Mouse (Mus musculus) gastrocnemius, adult 2 months (tissue): ENCODE measurements at regions not wholly inside any gene's neighbourhood (a gene's known extent, or its start where the extent isn't known, plus 50 kb on each side); places are given as distances from the start of the nearest gene placed in this dataset.
"Not testable (repeated sequence)": the region's sequence is repeated elsewhere in the genome, so short reads cannot be mapped to it uniquely, and the experiment has no call there.

ENCODE experiments used
- DNase-seq: peaks from one replicate; pipeline ENCODE4 v3.0.0; 2022
- H3K27ac ChIP-seq: fragments of 200-600 bp; 2 replicates; pipeline ENCODE4 v1.8.1; 2022; ENCODE audit warnings: mild to moderate bottlenecking
- H3K4me3 ChIP-seq: fragments of 200-600 bp; 2 replicates; pipeline ENCODE4 v1.8.1; 2022; ENCODE audit warnings: mild to moderate bottlenecking, moderate library complexity
- CTCF ChIP-seq: fragments of 200-600 bp; IDR thresholded peaks from 2 replicates; pipeline ENCODE4 v1.8.1; 2022; ENCODE audit warnings: antibody characterized with exemption, mild to moderate bottlenecking, moderate library complexity
- intact Hi-C: fragments of 180-260 bp; cut with DNase I; formaldehyde crosslinking; loops from one replicate; pipeline ENCODE4 v1.15.1; 2025

DNA sequence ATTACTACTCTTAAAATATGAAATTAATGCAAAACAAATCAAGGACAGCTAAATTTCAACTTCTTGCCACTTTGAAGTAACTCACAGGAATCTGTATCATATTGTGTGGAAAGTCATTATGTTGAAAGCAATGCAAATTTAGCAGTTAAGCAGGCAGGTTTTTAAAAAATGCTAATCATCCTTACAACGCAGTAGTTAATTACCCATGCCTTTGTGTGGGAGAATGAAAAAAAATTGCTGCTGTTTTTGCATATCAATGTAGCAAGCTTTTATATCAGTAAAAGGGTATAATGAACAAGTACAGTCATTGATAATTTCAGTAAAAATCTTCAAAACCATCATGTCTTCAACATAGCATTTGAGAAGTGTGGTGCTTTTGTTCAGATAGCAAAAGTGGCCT, 313.2 kb upstream of the Tmprss15 start:
- no peak for TF ChIP-seq CTCF
- intact Hi-C loops = no loop called here

DNA sequence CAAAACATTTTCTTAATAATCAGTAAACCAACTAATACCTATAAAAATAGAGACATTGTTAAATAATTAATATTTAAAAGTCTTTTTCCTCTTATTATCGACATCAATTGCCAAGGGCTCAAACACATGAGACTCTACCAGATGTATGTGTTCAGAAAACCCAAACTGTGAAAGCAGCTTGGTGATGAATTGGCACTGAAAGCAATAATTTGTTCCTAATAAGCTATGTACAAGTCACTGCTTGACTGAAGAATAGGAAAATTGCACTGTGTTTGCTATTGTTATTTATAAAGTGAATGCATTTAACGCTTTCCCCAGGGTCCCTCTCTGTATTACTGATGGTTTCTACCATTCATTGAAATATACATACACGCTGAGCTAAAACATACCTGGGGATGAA, 309.2 kb upstream of the Tmprss15 start:
- no peak for DNase-seq
- TF ChIP-seq CTCF = no peak
- no peak overlapping the region for H3K27ac ChIP-seq
- no peak overlapping the region for H3K4me3 ChIP-seq
- intact Hi-C loops = no loop called here

More for the DNA sequence above, 313.2 kb upstream of the Tmprss15 start:
- H3K4me3 ChIP-seq = no peak overlapping the region
- no peak overlapping the region for H3K27ac ChIP-seq
- no peak for DNase-seq

DNA sequence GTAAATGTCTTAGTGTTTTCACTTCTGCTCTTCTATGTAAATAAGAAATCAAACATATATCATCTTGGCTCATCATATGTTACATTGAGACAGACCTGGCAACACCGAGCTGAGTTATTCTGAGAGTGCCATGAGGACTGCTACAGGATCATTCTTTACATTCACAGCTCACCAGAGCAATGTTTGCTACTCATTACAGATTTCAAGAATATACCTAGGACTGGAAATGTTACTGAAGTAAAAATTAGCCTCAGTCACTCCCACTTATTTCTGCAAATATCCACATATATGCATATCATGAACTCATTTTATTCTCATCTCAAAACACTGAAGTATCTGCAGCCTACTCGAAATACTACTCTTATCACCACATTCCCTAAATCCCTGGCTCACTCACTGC, 307.6 kb upstream of the Tmprss15 start:
- Histone ChIP-seq H3K4me3 (no peak overlapping the region), H3K27ac (no peak overlapping the region)
- no peak for DNase-seq
- no peak for TF ChIP-seq CTCF
- intact Hi-C loops = no loop called here

DNA sequence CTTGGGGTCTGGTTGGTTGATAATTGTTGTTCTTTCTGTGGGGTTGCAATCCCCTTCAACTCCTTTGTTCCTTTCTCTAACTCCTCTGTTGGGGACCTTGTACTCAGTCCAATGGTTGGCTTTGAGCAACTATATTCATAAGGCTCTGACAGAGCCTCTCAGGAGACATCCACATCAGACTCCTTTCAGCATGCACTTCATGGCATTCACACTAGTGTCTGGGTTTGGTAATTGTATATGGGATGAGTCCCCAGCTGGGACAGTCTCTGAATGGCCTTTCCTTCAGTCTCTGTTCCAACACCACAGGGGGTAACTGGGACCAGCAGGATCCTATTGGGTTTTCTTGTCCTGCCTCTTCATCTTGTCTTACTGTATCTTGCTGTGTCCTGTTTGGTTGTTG, 303.5 kb upstream of the Tmprss15 start:
- no peak for DNase-seq
- H3K27ac ChIP-seq = no peak overlapping the region
- no peak for TF ChIP-seq CTCF
- intact Hi-C loops = no loop called here
- no peak overlapping the region for H3K4me3 ChIP-seq

DNA sequence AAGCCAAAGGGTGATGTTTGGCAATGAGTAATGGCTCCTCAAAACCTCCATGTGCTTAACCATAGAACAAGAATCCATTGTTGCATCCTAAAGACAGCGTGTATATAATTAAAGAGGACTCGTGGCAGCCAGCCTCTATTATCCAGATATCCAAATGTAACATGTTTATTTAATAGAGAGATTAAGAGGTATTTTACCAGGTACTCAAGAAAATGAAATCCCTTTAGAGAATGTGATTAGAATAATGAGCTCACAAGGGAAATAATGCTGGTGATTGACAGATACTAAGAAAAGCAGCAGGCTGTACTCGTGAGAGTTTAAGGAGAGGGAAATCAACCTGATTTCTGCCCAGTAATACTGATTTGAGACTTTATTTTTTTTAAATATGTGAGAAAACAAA, 295.5 kb upstream of the Tmprss15 start:
- DNase-seq = no peak
- H3K27ac ChIP-seq = no peak overlapping the region
- intact Hi-C loops = no loop called here
- H3K4me3 ChIP-seq = no peak overlapping the region
- TF ChIP-seq CTCF = no peak

DNA sequence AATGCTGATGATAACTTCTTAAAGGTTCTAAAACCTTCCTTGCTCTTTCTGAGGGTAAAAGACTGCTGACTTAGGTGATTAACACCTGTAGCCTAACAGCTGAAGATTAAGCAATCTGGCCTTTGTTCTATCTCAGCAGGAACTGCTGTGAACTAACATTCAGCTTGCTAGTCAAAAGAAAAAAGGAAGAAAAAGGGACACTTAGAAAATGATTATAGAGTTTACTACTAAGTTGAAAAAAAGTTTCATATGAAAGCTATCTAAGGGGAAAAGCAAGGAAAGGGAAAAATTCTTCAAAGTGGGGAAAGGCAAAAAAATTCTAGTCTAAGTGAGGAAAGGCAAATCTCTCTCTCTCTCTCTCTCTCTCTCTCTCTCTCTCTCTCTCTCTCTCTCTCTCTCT, 259.2 kb upstream of the Tmprss15 start:
- no peak overlapping the region for H3K27ac ChIP-seq
- DNase-seq = no peak
- intact Hi-C loops = no loop called here
- no peak overlapping the region for H3K4me3 ChIP-seq
- TF ChIP-seq CTCF = no peak

DNA sequence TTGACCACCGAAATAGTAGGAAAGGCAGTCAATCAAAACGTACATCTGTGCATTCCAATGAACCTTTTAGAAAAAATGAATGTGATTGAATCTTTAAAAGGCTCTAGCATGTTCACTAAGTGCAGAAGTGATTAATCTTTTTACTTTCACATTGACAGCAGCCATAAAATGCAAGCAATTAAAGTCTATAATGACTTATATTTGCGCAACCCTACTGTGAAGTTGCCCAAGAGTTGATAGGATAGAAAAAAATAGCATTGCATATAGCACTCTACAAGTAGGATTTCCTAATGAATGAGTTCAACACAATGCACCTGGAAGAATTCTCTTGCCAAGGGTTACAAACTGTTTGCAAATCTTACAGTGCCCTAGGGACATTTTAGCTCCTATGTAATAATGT, 251.6 kb upstream of the Tmprss15 start:
- no peak for TF ChIP-seq CTCF
- no peak for DNase-seq
- Histone ChIP-seq H3K4me3 (no peak overlapping the region), H3K27ac (no peak overlapping the region)
- intact Hi-C loops = no loop called here

DNA sequence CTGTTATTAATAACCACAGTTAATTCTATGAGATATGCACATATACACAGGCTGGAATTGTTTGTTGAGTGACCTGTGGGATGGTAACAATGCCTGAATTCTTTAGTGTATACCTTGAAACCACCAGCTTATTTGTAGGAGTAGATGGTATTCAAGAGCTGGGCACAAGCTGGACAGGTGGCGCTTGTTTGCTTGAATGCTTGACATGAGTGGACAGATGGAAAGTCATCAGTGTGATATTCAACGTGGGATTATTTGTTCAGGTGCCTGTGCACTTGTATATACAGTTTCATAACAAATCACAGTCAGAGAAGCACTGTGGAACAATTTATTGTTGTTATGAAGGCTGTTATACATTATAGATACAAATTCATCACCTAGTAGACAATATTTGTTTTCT, 245.5 kb upstream of the Tmprss15 start:
- intact Hi-C loops = no loop called here
- no peak for TF ChIP-seq CTCF

DNA sequence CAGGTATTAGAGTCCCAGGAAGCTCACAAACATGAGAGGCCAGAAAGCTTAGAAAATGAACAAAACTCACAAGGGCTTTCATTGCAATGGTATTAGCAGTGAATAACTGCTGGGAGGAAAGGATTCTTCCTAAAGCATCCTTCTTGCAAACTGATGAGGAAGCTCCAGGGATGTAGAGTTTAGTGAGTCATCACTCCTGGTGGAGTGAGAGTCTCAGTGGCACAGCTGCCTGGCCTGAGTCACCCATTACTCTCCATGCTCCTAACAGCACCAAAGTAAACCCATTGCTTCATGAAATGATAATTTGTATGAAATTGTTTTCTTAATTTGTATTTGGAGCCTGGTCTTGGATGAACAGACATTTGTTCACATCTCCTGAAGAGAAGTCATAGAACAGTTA, 245.1 kb upstream of the Tmprss15 start:
- H3K4me3 ChIP-seq = no peak overlapping the region
- no peak for DNase-seq
- TF ChIP-seq CTCF = no peak
- no peak overlapping the region for H3K27ac ChIP-seq
- intact Hi-C loops = no loop called here

More for the DNA sequence above, 245.5 kb upstream of the Tmprss15 start:
- Histone ChIP-seq H3K4me3 (no peak overlapping the region), H3K27ac (no peak overlapping the region)
- no peak for DNase-seq

DNA sequence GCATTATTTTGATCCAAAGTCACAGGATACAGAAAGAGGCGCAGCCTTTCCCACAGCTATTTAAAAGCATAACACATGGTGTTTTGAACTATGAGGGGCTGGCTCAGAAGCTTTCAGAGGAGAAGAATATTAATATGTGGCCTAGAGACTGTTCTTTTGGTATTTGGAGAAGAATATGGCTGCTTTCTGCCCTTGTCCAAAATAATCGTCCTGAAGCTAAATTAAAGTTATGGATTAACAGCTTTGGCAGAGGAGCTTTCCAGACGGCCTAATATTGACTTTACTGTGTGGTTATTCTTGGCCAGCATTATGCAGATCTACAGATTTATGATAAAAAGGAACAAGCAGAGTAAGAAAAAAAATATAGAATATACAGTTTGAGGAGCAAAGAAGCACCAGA, 222.4 kb upstream of the Tmprss15 start:
- intact Hi-C loops = no loop called here
- no peak for DNase-seq
- H3K27ac ChIP-seq = no peak overlapping the region
- H3K4me3 ChIP-seq = no peak overlapping the region
- TF ChIP-seq CTCF = no peak

DNA sequence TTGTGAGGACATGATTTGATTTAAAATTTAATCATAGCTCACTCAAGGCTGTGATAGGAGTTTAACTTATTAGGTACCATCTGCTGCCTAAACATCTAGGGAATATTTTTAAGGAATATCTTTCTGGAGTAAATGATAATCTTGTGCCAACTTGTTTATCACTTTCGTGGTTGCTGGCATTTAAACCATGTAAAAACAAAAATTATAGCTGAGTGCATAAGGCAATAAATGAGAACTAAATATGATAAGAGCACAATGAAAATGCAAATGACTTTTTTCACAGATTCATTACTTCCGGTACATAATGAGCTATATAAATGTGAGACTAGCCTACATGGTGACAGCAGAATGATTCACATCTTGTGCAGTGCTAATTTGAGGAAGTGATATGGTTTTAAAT, 221.8 kb upstream of the Tmprss15 start:
- H3K27ac ChIP-seq = no peak overlapping the region
- no peak for TF ChIP-seq CTCF
- H3K4me3 ChIP-seq = no peak overlapping the region
- DNase-seq = no peak
- intact Hi-C loops = no loop called here

DNA sequence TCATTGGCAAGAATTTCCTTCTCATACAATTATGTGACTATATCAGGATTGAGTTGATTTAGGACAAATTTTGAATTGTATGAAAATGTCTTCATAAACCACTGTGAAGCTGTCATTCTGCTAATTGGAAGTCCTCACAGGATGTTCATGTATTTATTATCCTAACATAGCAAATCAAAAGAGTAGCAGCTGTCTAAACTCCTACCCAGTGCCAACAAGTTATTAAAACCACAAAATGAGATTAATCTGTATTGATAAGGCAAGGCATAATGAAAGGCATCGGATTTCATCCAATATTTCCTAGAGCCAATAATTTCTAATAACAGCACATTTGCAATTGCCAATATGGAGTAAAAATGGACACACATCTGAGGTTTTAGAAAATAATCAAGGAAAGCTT, 217.6 kb upstream of the Tmprss15 start:
- DNase-seq = no peak
- H3K4me3 ChIP-seq = no peak overlapping the region
- intact Hi-C loops = no loop called here
- no peak for TF ChIP-seq CTCF
- no peak overlapping the region for H3K27ac ChIP-seq

DNA sequence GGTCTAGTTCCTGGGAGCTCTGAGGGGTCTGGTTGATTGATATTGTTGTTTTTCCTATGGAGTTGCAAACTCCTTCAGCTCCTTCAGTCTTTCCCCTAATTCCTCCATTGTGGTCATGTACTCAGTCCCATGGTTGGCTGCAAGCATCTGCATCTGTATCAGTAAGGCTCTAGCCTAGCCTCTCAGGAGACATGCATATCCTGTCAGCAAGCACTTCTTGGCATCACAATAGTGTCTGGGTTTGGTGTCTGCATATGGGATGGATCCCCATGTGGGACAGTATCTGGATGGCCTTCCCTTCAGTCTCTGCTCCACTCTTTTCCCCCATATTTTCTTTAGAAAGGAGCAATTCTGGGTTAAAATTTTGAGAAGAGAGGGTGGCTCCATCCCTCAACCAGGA, 205.7 kb upstream of the Tmprss15 start:
- H3K4me3 ChIP-seq, intact Hi-C loops, H3K27ac ChIP-seq, DNase-seq: not testable (repeated sequence)

DNA sequence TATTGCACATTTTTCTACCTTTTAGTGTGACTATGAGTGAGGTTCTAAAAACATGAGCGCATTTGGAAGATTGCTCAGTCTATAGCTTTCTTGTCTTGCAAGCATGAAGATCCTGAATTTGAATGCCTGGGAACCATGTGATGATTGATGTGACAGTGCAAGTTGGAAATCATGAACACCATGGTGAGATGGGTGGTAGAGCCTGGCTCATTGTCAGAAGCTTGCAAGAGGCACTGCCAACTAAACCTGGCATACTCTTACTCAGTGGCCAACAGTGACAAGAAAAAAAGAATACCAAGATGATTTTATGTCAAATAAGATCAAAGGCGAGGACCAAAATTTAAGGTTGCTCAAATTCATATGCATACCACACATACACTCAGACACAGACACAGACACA, 188.1 kb upstream of the Tmprss15 start:
- DNase-seq = no peak
- Histone ChIP-seq H3K4me3 (no peak overlapping the region), H3K27ac (no peak overlapping the region)
- TF ChIP-seq CTCF = no peak
- intact Hi-C loops = no loop called here

DNA sequence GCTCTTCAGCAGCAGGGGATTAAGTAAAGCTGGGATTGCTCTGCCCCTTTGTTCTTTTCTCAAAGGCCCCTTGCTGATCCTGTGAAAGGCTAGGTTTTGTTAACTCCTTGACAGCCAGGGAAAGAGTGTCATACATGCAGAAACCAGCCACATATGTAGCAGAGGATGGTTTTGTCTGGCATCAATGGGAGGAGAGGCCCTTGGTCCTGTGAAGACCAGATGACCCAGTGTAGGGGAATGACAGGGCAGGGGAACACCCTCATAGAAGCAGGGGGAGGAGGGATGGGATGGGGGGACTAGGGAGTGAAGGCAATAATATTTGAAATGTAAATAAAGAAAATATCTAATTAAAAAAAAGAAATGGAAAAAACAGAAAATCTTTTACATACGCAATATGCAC, 165.6 kb upstream of the Tmprss15 start:
- no peak overlapping the region for H3K27ac ChIP-seq
- H3K4me3 ChIP-seq = no peak overlapping the region
- intact Hi-C loops = no loop called here
- no peak for DNase-seq
- no peak for TF ChIP-seq CTCF
